ENCODE assay signal across 22 mouse cellular contexts in the genomic region with DNA sequence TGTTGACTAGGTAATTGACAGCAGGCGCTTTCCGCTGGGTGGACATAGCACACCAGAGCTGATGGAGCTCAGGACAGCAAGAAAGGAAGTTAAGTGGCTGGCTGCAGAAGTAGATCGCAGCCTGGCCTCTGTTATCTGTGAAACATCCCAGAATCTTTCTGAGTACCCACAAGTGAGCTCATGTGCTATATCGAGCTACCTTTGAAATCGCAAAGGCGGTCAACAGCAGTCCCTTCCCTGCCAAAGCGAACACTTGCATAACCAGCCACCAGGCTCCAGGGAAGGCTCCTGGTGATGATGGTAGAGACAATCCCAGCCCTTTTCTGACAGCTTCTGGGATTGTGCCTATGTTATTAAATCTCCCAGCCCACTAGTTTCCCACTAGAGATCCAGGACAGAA.
A peak's percentile ranks its signal among the peaks of the same experiment; 100 is the strongest.
DNase-seq lines count a peak whose midpoint lies in the region; ATAC-seq lines count a peak whose summit lies in the region.
"Had no signal": no experiment of that assay in that cellular context is flagged by ENCODE, and none has a peak within 500 bp of the region (broad histone marks: within the 10 kb centered on the region; RNA-seq: fewer than 3 reads in every experiment).

No protein-coding gene starts in this region.

- DNase-seq in frontal cortex, postnatal 36 days (ENCODE audit: low spot score in 2 of 2): no peak
- peak; percentile 10 to 44 for DNase-seq in heart, adult 18-20 months
- no peak for DNase-seq in heart, postnatal 36 days
- DNase-seq in right cerebral cortex, adult 18-20 months: peak; percentile 4
- no peak for DNase-seq in right cerebral cortex, postnatal 4 days
- DNase-seq: adrenal gland, adult 8-10 months; adrenal gland, postnatal 14 days; adrenal gland, postnatal 36 days; B cell, adult 2 months; cerebellum, adult 11 months; cerebellum, adult 18-20 months; cerebellum, adult 8-10 months; cerebellum, adult 9-11 months; cerebellum, postnatal 14 days; cerebellum, postnatal 36 days; embryo, embryonic 11 days had no signal

- peak; percentile 95 for ATAC-seq in frontal cortex, adult (ENCODE audit: low TSS enrichment)
- ATAC-seq: activated CD4-positive, CD25-positive, alpha-beta regulatory T cell, adult 4 months; CD4-positive, CD25-positive, alpha-beta regulatory T cell, adult 4 months; forebrain, embryonic 14.5 days; forebrain, embryonic 16.5 days; Patski had no signal

- intact Hi-C loops in heart, postnatal 36 days (cut with DNase I): no loop called here

Comparison
In these comparisons a context has a peak if more than half of its experiments do, and no peak if none do; other contexts are left out.
1. DNase-seq: peak in heart, adult 18-20 months (2 of 2) and right cerebral cortex, adult 18-20 months (single experiment); none in frontal cortex, postnatal 36 days (0 of 2), heart, postnatal 36 days (0 of 2) and right cerebral cortex, postnatal 4 days (single experiment).